Mouse (Mus musculus) E14TG2a.4 (cell line): ENCODE data around the gene Xrcc1.

Experiments
- CTCF ChIP-seq: conservative IDR thresholded peaks from 2 replicates; pipeline ENCODE4 v1.5.1; 2014; ENCODE audit warnings: low read length
- NANOG ChIP-seq: IDR thresholded peaks from 2 replicates; pipeline ENCODE4 v1.6.1; 2014; ENCODE audit warnings: borderline replicate concordance, low read length, mixed read lengths

- TF ChIP-seq CTCF (no peak), NANOG (no peak)
Measured at GRCm38 (mm10) chr7:24555786-24556185, 9.7 kb downstream of the Xrcc1 start.
